Mouse (Mus musculus): ENCODE measurements at regions not wholly inside any gene's neighbourhood (a gene's known extent, or its start where the extent isn't known, plus 50 kb on each side); places are given as distances from the start of the nearest gene placed in this dataset.
A peak's percentile ranks its signal among the peaks of the same experiment; 100 is the strongest.

GRCm38 (mm10) chr10:115664567-115664966 is 77.0 kb upstream of the Lgr5 start:
- DNase-seq (ENCODE audit: low read depth, low spot score): peak; percentile 23

DNA sequence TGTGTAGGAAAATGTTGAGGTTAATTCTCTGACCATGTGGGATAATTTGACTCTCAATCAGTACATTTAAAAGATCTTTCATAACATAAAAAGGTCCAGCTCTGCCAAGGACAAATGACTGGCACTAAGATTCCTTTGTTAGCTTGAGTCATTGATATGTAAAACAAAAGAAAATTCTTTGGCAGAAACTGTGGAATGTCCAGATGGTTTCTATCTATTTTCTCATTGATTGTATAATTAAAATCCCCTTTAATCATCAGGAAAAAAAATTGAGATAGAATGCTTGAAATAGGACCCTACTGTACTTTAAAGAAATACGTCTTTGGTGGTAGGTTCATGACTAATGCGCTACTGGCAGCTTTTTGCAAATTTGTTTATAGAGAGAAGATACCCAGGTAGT is 89.1 kb upstream of the Lgr5 start:
- no peak for DNase-seq (ENCODE audit: low read depth, low spot score)

GRCm38 (mm10) chr10:115681115-115681514 is 93.5 kb upstream of the Lgr5 start:
- DNase-seq (ENCODE audit: low read depth, low spot score): peak; percentile 18

- DNase-seq (ENCODE audit: low read depth, low spot score): no peak
These were observed 104.4 kb upstream of the Lgr5 start for GRCm38 (mm10) chr10:115691939-115692338.

GRCm38 (mm10) chr10:115693986-115694833 is 106.6 kb upstream of the Lgr5 start:
- DNase-seq (ENCODE audit: low read depth, low spot score): no peak

GRCm38 (mm10) chr10:115702358-115702757 is 114.3 kb upstream of the Tspan8 start:
- DNase-seq (ENCODE audit: low read depth, low spot score): no peak

- DNase-seq (ENCODE audit: low read depth, low spot score): no peak
These were observed 108.0 kb upstream of the Tspan8 start for GRCm38 (mm10) chr10:115708623-115709022.

- DNase-seq (ENCODE audit: low read depth, low spot score): peak; percentile 23
These were observed 102.7 kb upstream of the Tspan8 start for GRCm38 (mm10) chr10:115713896-115714295.

GRCm38 (mm10) chr10:115716178-115716577 is 100.5 kb upstream of the Tspan8 start:
- peak; percentile 49 for DNase-seq (ENCODE audit: low read depth, low spot score)

- DNase-seq (ENCODE audit: low read depth, low spot score): no peak
These were observed 99.6 kb upstream of the Tspan8 start for GRCm38 (mm10) chr10:115717064-115717463.

- DNase-seq (ENCODE audit: low read depth, low spot score): no peak
These were observed 94.0 kb upstream of the Tspan8 start for GRCm38 (mm10) chr10:115722589-115722988.

DNA sequence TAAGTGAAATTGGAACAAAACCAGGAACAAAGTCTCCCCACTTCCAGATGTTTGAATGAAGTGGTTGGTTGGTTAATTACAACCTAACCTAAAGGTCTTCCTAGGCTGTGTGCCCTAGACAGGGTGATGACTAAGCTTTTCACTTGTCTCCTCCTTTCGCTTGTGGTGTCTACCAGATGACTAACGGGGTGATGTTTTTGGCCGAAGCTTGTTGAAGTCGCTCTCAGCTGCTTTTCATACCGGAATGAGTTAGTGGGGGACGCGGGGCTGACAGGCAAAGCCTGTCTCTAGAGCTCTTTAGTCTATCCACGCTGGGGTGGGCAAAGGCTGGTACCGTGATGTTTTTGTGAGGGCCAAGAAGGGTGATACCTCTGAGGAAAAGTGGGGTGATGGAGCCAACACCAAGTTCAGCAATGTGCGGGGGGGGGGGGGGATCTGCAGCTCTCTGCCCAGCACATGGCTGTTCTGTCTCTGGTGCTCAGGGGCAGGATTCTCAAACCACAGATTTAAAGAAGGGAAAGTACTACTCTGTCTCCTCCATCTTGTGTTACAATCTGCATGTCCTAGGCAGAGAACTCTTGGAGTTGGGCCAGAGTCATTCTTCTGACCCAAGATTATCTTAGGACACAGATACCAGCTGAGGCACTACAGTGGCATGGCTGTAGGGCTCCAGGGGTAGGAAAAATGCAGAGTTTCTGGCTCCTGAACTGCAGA is 73.8 kb upstream of the Tspan8 start:
- no peak for DNase-seq (ENCODE audit: low read depth, low spot score)

- no peak for DNase-seq (ENCODE audit: low read depth, low spot score)
These were observed 66.8 kb upstream of the Tspan8 start for GRCm38 (mm10) chr10:115749844-115750243.

DNA sequence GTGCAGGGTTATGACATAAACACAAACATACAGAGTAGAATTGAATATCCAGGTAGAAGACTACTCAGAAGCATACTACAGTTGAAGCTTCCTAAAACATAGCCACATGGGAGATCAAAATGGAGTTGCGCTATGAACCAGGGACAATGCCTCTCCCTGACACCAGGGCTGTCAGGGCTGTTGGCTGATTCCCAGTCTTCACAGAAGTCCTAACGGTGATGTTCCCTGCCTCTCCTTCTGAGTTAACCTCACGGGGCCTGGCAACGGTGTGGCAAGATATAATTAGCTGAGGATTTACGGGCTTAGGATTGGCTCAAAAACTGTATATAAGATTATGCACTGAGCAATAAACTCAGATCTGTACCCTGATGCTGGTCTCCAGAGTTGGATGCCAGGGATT is 66.4 kb upstream of the Tspan8 start:
- DNase-seq (ENCODE audit: low read depth, low spot score): no peak

GRCm38 (mm10) chr10:115758667-115759066 is 58.0 kb upstream of the Tspan8 start:
- no peak for DNase-seq (ENCODE audit: low read depth, low spot score)
